Mouse (Mus musculus) spleen, postnatal 4 days (tissue): ENCODE data around the gene Itgae.

ENCODE experiments used
- DNase-seq, 2 experiments: peaks; one replicate each; pipeline ENCODE4 v3.0.0; 2022; ENCODE audit warnings: low spot score in 2 of 2

The Itgae gene

DNA sequence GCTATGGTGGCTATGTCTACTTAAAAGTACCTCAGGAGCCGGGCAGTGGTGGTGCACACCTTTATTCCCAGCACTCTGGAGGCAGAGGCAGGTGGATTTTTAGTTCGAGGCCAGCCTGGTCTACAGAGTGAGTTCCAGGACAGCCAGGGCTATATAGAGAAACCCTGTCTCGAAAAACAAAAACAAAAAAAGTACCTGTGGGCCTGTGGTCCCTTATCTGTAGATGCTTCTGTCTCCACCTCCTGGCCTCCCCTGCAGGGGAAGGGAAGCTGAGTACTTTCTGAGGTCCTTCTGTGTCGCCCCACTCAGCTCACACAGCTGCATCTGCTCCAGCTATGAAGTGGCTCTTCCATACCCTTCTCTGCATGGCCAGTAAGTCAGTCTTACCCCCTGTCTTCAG lies at the start of gene Itgae:
Itgae (plus strand) TSS at position 301 of the 400 bp plus-strand sequence.
- DNase-seq, result no peak

DNA sequence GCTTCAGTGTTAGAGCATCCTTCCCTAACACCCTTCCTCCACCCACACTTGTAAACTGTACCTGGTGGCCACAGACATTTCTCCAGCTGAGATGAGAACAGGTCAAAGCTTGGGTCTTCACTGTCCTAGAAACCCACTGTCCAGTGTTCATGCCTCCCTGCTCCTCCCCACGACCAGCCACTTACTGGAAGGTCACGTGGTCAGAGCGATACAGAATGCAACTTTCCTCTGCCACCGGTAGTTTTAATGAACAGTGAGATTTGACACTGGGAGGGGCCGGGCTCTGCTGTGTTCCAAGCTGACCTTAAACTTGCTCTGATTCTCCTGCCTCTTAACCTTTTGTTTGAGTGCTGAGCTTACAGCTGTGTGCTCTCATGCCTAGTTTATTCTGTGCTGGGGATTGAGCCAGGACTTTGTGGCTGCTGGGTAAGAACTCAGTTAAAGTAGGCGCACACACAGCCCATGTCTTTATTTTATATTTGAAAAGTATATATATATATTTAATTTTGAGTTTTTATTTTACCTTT lies 46.1 kb upstream of the Itgae start:
- DNase-seq, result peak in 1 of 2 experiments; percentile 36

DNA sequence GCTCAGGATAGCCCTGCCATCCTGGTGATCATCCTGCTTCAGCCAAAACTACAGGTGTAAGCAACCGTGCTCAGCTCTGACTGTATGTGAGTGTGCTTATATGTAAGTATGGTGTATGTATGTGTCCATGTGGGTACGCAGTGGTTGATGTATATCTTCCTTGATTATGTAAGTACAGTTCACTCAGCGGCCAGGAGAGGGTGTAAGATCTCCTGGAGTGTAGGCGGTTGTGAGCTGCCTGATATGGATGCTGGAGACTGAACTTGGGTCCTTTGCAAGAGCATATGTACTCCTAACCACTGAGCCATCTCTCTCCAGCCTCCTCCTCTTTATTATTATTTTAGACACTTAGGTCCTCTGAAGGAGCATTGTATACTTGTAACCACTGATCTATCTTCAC lies 45.6 kb upstream of the Itgae start:
- peak in 1 of 2 experiments; percentile 51 for DNase-seq

DNA sequence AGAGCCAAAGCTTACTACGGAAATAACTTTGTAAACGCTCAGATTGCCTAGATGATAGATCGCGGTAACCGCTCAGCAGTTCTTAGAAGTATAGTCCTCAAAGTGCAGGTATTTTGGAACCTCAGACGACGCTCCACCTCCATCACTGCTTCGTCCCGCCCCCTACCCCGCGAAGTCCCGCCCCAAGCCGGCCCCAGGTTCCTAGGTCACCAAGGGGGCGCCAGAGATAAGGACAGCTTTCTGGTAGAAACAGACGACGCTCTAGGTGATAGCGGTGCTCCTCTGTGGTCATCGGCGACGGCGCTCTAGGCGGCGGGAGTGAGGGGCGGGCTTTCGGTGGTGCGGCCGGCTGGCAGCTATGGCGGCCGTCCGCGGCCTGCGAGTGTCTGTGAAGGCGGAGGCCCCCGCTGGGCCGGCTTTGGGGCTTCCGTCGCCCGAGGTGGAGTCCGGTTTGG lies 42.8 kb upstream of the Itgae start, which contains the start of gene Ncbp3:
Ncbp3 (plus strand) TSS at position 242 of the 455 bp plus-strand sequence.
- DNase-seq, result peak; percentile 99

DNA sequence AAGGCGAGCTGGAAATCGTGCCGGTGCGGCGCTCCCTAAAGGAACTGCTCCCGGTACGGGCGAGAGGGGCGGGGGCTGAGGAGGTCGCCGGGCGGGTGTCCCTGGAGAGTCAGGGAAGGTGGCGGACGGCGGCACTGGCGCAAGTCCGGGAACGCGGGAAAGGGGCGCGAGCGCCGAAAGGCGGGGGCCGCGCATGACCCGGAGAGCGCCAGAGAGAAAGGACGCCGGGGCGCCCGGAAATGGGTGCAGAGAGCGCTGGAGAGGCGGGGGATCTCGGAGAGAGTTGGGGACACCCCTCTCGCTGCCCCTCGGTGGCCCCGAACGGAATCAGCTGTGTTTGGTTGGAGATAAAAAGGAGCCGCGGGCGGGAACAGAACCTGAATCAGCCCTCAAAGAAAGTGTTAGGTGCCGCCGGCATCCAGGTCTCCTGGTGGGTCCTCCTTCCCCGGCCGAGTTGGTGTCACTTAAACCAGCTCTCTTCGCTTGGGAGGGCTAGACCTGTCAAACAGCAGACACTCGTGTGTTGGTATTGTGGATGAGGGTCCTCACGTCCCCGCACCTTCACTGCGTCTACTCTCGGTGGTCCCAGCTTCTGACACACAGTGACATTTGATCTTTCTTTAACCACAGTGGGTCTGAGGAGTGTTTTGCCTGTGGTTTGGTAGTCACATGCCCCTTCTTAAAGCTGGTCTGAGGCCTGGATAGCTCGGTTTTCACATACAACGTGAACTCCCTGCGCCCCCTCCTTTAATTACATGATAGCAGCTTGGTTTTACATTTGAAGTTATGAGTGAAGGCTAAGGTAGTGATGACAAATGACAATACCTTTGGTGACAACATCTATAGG lies 42.1 kb upstream of the Itgae start:
- no peak for DNase-seq

DNA sequence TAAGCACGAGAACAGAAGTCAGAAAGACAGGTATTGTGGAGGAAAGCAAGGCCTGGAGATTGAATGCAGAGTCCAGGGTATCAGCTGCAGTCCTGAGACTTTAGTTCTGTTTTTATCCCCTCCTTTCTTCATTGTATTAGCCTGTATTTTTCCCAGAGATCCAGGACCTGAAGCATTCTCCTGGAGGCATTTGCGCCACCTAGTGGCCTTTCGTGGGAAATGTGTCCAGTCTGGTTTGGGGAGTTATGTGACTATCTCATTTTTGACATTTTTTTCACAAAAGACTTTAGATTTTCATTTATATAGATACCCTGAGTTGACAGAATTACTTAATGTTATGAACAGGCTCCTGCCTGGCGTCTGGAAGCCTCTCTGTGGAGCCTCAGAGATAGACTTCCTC lies 41.0 kb upstream of the Itgae start:
- DNase-seq, result peak; percentile 73 to 91

DNA sequence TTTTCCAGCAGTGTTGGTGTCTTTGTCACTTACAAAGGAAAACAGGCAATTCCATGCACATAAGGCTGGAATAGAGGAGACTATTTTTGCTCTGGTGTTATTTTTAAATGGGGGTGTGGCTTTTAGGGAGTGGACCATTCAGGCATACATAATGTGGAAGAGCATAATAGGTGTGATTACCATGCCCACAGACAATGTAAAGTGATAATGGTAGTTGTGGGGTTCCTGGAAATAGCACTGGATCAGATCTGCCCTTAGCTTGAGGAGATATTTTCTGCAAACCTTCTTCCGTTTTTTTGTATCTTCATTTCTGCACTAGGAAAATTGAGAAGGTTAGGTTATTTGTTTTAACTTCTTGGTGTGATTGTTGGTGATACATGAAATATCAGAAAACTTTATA lies 37.6 kb upstream of the Itgae start:
- DNase-seq, result no peak

DNA sequence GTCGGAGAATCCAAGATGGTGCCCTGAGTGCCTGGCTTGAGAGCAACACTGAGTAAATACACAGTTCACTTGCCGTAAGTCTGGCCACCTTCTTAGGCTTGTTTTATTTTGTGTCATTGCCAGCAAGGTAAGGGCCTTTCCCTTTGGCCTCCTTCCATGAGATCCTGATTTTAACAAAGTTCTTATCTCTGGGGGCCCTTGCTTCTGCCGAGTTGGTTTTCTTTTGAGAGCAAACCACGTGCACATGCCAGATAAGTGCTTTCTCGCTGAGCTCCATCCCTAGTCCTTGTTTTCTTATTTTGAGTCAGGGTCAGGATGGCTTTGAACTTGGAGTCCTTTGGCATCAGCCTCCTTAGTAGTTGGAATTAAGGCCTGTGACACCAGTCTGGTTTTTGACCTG lies 32.7 kb upstream of the Itgae start:
- DNase-seq, result no peak

DNA sequence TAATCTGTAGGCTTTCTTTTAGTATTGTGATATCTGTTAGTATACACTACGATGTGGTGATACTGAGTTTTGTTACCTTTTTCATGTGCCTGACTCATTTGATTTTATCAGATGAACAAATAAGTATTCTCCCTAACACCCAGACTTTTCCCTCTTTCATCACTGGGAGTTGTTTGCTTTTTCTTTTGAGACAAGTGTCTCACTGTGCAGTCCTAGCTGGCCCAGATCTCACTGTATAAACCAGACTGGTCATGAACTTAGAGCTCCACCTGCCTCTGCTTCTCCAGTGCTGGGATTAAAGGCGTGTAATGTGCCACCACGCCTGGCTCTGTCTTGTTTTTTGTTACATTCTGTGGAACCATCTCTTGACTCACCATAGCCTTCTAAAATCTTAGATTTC lies 30.8 kb upstream of the Itgae start:
- DNase-seq, result no peak

DNA sequence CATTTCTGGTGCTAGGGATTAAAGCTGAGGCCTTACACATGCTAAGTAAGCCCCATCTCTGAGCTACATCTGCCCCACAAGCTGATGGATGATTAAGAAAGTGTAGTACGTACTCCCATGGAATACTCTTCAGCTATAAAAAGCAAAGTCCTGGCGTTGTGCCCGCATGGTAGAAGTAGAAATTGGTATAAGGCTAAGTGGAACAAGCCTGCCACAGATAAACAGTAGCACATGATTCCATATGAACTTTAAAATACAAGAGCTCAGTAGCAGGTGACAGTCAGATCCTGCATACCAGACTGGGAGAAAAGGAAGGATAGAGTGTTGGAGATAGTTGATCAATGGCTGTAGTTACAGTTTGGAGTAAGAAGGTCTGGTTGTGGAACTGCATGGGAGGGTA lies 29.0 kb upstream of the Itgae start:
- no peak for DNase-seq

DNA sequence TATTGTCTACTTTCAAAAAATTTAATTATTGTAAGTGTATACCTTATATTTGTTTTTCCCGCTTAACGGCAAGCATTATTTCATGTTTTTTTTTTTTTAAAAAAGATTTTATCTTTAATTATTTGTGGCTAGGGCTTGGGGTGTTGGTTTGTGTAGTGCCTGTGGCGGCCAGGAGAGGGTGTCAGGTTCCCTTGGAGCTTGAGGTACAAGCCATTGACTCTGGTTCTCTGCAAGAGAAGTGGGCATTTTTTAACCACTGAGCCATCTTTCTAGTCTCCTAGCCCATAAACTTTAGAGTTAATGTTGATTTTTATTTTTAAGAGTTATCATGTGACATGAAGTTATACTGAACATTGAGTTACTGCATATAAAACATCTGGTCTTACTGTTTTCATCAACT lies 18.5 kb upstream of the Itgae start:
- peak in 1 of 2 experiments; percentile 31 for DNase-seq

DNA sequence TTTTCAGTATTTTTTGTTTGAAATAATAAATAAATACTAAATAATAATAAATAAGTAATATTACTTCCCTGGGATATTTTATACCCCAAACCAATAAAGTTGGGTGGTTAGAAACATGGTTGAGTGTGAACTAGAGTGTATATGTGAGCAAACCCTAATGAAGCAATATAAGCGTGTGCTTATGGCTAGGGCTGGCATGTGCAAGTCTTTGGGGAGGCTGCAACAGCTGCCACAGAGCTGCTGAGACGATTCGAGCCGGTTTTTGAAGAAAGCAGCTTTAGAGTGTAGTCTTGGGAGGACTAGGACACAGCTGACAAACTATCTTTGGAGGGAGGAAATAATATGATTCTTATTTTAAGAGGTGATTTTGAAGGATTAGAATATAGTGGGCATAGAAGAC lies 14.1 kb upstream of the Itgae start:
- DNase-seq, result no peak

DNA sequence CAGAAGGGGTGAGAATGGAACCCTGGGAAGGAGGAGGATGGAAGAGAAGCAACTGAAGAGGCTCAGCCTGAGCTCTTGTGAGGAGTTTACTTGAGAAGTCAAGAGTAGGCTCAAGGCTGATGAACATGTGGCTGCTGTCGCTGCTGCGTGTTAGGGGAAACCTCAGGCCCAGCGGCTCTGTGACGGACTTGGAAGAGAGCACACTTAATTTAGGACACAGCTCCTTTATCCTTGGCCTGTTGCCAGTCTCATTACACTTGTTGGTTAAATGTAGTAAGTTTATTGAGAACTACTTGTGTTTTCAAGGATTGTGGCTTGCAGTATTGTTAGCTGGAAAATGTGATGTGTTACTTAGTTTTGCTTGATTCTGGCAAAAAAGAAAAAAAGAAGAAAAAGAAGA lies 13.7 kb upstream of the Itgae start:
- no peak for DNase-seq

DNA sequence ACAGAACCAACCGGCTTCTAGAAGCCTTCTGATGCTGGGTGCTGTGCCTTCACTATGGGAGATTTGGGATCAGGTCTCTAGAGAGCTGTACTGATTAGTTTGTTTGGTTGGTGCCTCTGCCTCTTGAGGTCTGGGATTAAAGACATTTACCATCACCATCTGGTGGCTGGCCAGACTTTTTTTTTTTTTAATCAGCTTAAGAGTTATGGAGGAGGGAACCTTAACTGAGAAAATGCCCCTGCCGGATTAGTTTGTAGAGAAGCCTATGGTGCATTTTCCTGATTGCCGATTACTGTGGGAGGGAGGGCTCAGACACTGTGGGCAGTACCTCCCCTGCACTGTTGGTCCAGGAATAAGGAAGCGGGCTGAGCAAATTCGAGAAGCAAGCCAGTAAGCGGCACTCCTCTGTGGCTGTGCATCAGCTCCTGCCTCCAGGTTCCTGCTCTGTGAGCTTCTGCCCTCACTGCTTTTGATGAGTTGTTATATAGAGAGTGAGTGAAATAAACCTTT lies 13.1 kb upstream of the Itgae start:
- DNase-seq, result no peak

DNA sequence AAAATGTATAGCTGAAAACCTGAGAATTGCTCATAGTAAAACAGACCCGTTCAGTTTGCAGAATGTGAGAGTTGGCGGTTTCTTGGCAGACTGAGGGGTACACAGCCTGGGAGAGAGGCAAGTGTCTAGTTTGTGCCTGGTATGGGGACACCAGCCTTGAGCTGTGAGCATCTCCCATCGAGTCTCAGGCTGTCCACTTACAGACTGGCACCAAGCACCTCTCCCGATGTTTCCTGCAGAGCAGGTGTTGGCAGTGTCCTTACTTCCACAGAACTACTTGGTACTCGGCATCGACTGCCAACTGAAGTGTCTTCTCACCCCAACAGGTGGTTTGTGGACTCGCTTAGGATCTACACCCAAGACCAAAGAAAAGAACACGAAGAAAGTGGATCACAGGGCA lies 11.8 kb upstream of the Itgae start:
- no peak for DNase-seq

DNA sequence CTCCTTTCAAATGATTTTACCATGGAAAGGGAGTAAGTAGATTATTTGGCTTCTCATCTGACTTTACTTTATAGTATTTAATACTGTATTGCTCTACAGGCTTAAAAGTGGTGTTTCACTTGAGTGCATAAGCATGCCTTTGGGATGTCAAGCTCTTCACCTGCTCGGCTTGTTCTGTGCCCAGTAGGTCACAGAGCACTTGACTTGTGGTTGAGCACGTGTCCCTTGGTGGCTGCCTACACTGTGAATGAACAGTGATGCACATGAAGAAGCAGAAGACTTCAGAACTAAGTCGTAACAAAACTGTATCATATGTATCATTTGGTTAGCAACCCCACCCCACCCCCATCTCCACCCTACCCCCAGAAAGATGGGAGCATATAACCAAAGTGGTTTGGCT lies 10.1 kb upstream of the Itgae start:
- DNase-seq, result no peak

DNA sequence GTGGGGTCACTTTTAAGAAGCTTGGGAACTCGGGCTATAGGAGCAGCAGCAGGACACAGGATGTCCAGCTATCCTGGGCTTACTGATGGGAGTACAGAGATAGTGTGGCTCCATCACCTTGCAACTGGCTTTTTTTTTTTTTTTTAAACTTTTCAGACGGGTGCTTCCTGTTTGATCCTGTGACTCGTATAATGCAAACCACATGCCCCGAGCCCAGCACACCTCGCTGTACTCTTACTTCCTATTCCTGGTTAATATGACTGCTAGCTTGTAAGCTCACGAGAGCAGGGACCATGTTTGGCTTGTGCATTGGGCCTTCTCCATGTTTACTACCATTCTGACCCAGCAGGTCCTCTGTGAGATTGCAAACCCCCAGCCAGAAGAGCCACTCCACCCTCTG lies 6.1 kb upstream of the Itgae start:
- no peak for DNase-seq

DNA sequence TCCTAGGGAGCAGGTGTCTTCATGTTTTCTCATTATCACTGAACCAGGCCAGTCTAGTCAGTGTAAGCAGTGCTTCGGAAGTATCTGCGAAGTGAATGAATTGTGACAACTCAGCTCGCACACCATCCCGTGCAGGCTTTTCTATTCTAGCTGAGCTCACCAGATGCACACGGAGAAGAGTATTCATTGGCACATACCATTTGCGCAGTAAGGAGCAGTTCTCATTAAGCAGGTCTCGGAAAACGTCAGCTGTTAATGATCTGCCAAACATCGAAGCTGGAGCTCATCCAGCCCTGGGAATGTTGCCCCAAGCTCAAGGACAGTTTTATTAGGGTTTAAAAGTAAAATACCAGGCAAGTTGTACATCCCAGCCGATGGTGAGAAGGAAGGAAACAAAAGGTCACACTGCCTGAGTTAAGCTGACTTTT lies 5.6 kb upstream of the Itgae start:
- no peak for DNase-seq

DNA sequence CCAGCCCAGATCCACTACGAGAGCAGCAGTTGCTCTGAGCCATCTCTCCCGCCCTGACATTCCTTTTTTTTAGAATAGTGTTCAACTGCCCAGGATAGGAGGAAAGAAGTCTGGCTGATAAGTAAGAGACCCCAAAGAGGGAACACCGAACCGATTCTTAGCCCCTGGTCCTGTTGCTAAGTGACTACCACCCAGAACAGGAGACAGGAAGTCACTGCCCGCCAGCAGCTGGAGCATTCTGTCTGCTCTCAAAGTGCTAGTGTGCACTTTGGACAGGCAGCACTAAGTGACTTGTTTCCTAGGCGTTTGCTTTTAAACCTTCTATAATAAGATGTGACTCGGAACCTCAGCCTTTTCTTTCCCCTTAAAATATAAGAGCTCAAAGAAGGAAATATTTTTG lies 5.0 kb upstream of the Itgae start:
- DNase-seq, result no peak

DNA sequence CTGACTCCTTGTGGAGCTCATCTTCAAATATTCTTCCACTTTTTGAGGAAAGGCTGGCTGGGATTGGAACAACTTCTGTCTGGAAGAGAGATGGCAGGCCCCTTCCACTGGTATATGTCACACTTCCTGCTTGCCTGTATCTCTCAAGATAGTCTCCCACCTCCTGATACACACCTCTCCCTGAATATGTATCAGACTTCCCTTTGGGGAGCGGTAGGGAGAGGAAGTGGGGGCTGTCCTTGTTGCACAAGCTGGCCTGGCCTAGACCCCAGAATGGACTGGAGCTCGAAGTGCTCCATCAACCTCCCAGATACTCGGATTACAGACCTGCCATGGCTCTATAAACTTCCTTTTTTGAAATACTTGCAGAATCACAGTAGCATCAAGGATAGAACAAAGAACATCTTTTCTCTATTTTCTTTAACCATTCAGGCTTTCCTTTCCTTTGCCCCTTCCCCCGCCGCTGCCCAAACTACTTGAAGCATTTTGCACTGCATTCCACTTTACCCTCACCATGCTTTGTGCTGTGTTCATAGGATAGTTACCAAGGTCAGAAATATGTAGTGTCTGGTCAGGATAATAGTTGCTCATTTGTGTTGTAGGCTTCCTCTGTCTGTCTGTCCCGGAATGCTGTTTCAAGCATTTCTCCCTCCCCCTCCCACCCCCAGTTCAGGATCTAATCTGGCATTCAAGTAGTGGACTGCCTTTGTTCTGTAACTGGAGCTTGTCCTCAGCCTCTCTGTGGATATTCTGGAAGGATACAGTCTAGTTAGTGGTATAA lies 2.5 kb upstream of the Itgae start:
- no peak for DNase-seq

DNA sequence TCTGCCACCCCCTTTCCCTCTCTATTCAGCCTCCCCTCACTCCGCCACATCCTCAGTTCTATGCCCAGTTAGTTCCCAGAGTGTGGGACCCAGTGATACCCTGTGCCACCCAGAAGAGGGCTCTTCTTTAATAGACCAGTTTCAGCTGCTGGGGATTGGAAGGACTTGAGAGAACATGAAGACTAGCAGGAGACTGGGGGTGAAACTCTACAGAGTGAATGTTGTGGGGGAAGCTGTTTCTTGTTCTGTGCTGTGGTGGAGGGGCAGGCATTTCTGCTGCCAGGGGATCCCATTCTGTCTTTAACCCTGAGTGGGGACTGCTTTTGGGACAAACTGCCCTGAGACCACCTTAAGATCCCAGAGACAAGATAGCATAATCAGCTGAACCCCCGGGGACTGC lies 443 bp downstream of the Itgae start:
- DNase-seq, result no peak

DNA sequence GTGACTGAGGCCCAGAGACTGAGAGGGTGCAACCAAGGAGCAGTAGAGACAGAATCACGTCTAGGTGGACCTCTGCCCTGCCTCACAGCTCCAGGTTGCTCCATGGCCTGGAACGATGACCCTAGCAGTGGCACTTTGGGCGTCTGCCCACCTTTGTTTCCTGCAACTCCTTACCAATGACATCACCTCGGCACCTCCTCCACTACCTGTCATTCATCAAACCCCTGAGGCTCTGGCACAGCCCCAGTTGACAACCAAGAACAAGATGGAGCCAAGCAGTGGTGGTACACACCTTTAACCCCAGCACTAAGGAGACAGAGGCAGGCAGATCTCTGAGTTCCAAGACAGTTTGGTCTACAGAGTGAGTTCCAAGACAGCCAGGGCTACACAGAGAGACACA lies 1.7 kb downstream of the Itgae start:
- no peak for DNase-seq
